Mouse (Mus musculus): ENCODE data around the gene Smcp. TPM values are rescaled to one million over a fixed set of nuclear protein-coding genes. Genes with fewer than 3 reads are reported as not detected.

The Smcp gene
- total RNA-seq, 2 experiments from 2014 or later: not detected

Other genes starting within 250 kb of the Smcp start
- not detected for gene Sprr2d, start 249.9 kb downstream of the Smcp start, total RNA-seq (2021)
- not detected for gene Sprr2e, start 236.9 kb downstream of the Smcp start, total RNA-seq (2021)
- gene Sprr2f, start 223.8 kb downstream of the Smcp start, total RNA-seq (2021): not detected
- not detected for gene Sprr2h, start 203.3 kb downstream of the Smcp start, total RNA-seq (2021)
- gene Sprr2i, start 181.0 kb downstream of the Smcp start, total RNA-seq (2021): not detected
- not detected for gene Sprr2j-ps, start 170.9 kb downstream of the Smcp start, total RNA-seq (2021)
- gene Gm9774, start 159.6 kb downstream of the Smcp start, total RNA-seq (2021): 1 to 10 TPM; 3.1 to 5.0 TPM
- not detected for gene Sprr2k, start 156.4 kb downstream of the Smcp start, total RNA-seq (2021)
- gene Sprr1b, start 150.2 kb downstream of the Smcp start, total RNA-seq (2021): not detected
- gene Sprr3, start 130.3 kb downstream of the Smcp start, total RNA-seq (2021): not detected
- not detected for gene Sprr1a, start 103.1 kb downstream of the Smcp start, total RNA-seq (2021)
- not detected for gene Sprr4, start 88.5 kb downstream of the Smcp start, total RNA-seq (2021)
- not detected for gene 2310046K23Rik, start 54.5 kb downstream of the Smcp start, total RNA-seq (2021)
- gene Ivl, start 15.3 kb downstream of the Smcp start, total RNA-seq (2021): not detected
- not detected for gene 2210017I01Rik, start 18.5 kb upstream of the Smcp start, total RNA-seq (2021)
- gene Lce6a, start 32.7 kb upstream of the Smcp start, total RNA-seq (2021): not detected
- gene Lce1a1, start 59.3 kb upstream of the Smcp start, total RNA-seq (2021): not detected
- gene Lce1b, start 67.9 kb upstream of the Smcp start, total RNA-seq (2021): not detected
- not detected for gene Lce1a2, start 81.3 kb upstream of the Smcp start, total RNA-seq (2021)
- not detected for gene Lce1c, start 90.2 kb upstream of the Smcp start, total RNA-seq (2021)
- not detected for gene Lce1d, start 98.2 kb upstream of the Smcp start, total RNA-seq (2021)
- not detected for gene Lce1e, start 120.1 kb upstream of the Smcp start, total RNA-seq (2021)
- not detected for gene Lce1f, start 131.4 kb upstream of the Smcp start, total RNA-seq (2021)
- not detected for gene Gm38119, start 150.1 kb upstream of the Smcp start, total RNA-seq (2021)
- gene Lce1g, start 163.3 kb upstream of the Smcp start, total RNA-seq (2021): not detected
- gene Lce1h, start 176.1 kb upstream of the Smcp start, total RNA-seq (2021): not detected
- not detected for gene Lce1i, start 189.9 kb upstream of the Smcp start, total RNA-seq (2021)
- not detected for gene Lce1j, start 201.5 kb upstream of the Smcp start, total RNA-seq (2021)
- not detected for gene Lce1k, start 218.9 kb upstream of the Smcp start, total RNA-seq (2021)
- not detected for gene Kprp, start 238.2 kb upstream of the Smcp start, total RNA-seq (2021)